Mouse (Mus musculus) spleen, postnatal 36 days (tissue): ENCODE data around the gene 4930455H04Rik.

Experiments
- DNase-seq, 2 experiments: peaks; one replicate each; pipeline ENCODE4 v3.0.0; 2022; ENCODE audit warnings: low spot score in 2 of 2, mixed read lengths in 1 of 2

4930455H04Rik gene

GRCm38 (mm10) chr3:116966800-116967199 lies 1.3 kb upstream of the 4930455H04Rik start:
- DNase-seq: no peak

- DNase-seq: no peak
Observed at GRCm38 (mm10) chr3:116967436-116967835, 631 bp upstream of the 4930455H04Rik start.

- no peak for DNase-seq
Observed at GRCm38 (mm10) chr3:116968540-116968997, 502 bp downstream of the 4930455H04Rik start, which contains the start of gene Palmd. Gene Palmd, minus strand, starts transcription at chr3:116968987.

- DNase-seq: no peak
Observed at GRCm38 (mm10) chr3:116969003-116969402, 936 bp downstream of the 4930455H04Rik start.

- DNase-seq: no peak
Observed at GRCm38 (mm10) chr3:116969786-116970185, 1.7 kb downstream of the 4930455H04Rik start.

- DNase-seq: no peak
Observed at GRCm38 (mm10) chr3:116981811-116982575, 13.9 kb downstream of the 4930455H04Rik start.

- DNase-seq: no peak
Observed at GRCm38 (mm10) chr3:116985042-116985455, 17.0 kb downstream of the 4930455H04Rik start.

GRCm38 (mm10) chr3:116985741-116986140 lies 17.7 kb downstream of the 4930455H04Rik start:
- no peak for DNase-seq

GRCm38 (mm10) chr3:116986451-116986850 lies 18.4 kb downstream of the 4930455H04Rik start:
- DNase-seq: no peak

- DNase-seq: no peak
Observed at GRCm38 (mm10) chr3:116988221-116988620, 20.2 kb downstream of the 4930455H04Rik start.

- no peak for DNase-seq
Observed at GRCm38 (mm10) chr3:116991180-116991579, 23.1 kb downstream of the 4930455H04Rik start.

- no peak for DNase-seq
Observed at GRCm38 (mm10) chr3:116993011-116993410, 24.9 kb downstream of the 4930455H04Rik start.

GRCm38 (mm10) chr3:117001686-117002485 lies 33.8 kb downstream of the 4930455H04Rik start:
- DNase-seq: no peak

- no peak for DNase-seq
Observed at GRCm38 (mm10) chr3:117003379-117003778, 35.3 kb downstream of the 4930455H04Rik start.

GRCm38 (mm10) chr3:117006636-117007035 lies 38.6 kb downstream of the 4930455H04Rik start:
- DNase-seq: no peak

- no peak for DNase-seq
Observed at GRCm38 (mm10) chr3:117007340-117007739, 39.3 kb downstream of the 4930455H04Rik start.

GRCm38 (mm10) chr3:117010182-117010581 lies 42.1 kb downstream of the 4930455H04Rik start:
- DNase-seq: no peak

GRCm38 (mm10) chr3:117020319-117020718 lies 52.3 kb downstream of the 4930455H04Rik start:
- DNase-seq: no peak

- no peak for DNase-seq
Observed at GRCm38 (mm10) chr3:117021907-117022306, 53.8 kb downstream of the 4930455H04Rik start.

- DNase-seq: no peak
Observed at GRCm38 (mm10) chr3:117024111-117024510, 56.0 kb downstream of the 4930455H04Rik start.

GRCm38 (mm10) chr3:117024557-117024956 lies 56.5 kb downstream of the 4930455H04Rik start:
- no peak for DNase-seq

GRCm38 (mm10) chr3:117025421-117025820 lies 57.4 kb downstream of the 4930455H04Rik start:
- no peak for DNase-seq
